Mouse (Mus musculus): Measurements from ENCODE around the gene Cmtm4. TPM values are rescaled to one million over a fixed set of nuclear protein-coding genes. Genes with fewer than 3 reads are reported as not detected.

Cmtm4 gene
- polyA plus RNA-seq, 1 experiment from 2014 or later, result 0.67 TPM

GRCm38 (mm10) chr8:104408328-104409110, 12.9 kb upstream of the Cmtm4 start:
- WGBS (ENCODE audit: insufficient replicate concordance), result 64% methylated on average over 7 of the region's 7 CpGs
- Histone ChIP-seq H3K9me3 (replicated peaks) (no peaks in the 10 kb centered on the region), H3K4me2 (no peak overlapping the region), H3K27ac (no peak overlapping the region), H3K9ac (no peak overlapping the region), H3K4me3 (no peak overlapping the region), H3K36me3 (no peaks in the 10 kb centered on the region), H3K4me1 (no peaks in the 10 kb centered on the region), H3K27me3 (replicated peaks) (0 out of 2 replicates have a peak, but pooled peaks cover 11% of the 10 kb centered on the region)
- no peak for ATAC-seq

GRCm38 (mm10) chr8:104406340-104407128, 10.9 kb upstream of the Cmtm4 start:
- H3K4me2 ChIP-seq, result no peak overlapping the region
- no peaks in the 10 kb centered on the region for H3K36me3 ChIP-seq
- 0 out of 2 replicates have a peak, but pooled peaks cover 11% of the 10 kb centered on the region for H3K27me3 ChIP-seq (replicated peaks)
- no peaks in the 10 kb centered on the region for H3K9me3 ChIP-seq (replicated peaks)
- H3K4me3 ChIP-seq, result no peak overlapping the region
- H3K4me1 ChIP-seq, result no peaks in the 10 kb centered on the region
- ATAC-seq, result no peak
- no peak overlapping the region for H3K27ac ChIP-seq
- 62% methylated on average over 6 of the region's 6 CpGs for WGBS (ENCODE audit: insufficient replicate concordance)
- no peak overlapping the region for H3K9ac ChIP-seq

- Histone ChIP-seq H3K4me2 (no peak overlapping the region), H3K9me3 (replicated peaks) (no peaks in the 10 kb centered on the region), H3K4me3 (no peak overlapping the region), H3K9ac (no peak overlapping the region), H3K27me3 (replicated peaks) (peaks cover 11% of the 10 kb centered on the region; the same call in 1 of the 2 replicates), H3K4me1 (no peaks in the 10 kb centered on the region), H3K27ac (no peak overlapping the region), H3K36me3 (no peaks in the 10 kb centered on the region)
- no peak for ATAC-seq
- WGBS (ENCODE audit: insufficient replicate concordance), result 63% methylated on average over 15 of the region's 15 CpGs
Observed at GRCm38 (mm10) chr8:104405430-104406187, 10.0 kb upstream of the Cmtm4 start.

- no peaks in the 10 kb centered on the region for H3K4me1 ChIP-seq
- H3K9ac ChIP-seq, result no peak overlapping the region
- WGBS (ENCODE audit: insufficient replicate concordance), result 59% methylated on average over 3 of the region's 3 CpGs
- H3K9me3 ChIP-seq (replicated peaks), result no peaks in the 10 kb centered on the region
- no peak overlapping the region for H3K4me2 ChIP-seq
- H3K27me3 ChIP-seq (replicated peaks), result no peaks in the 10 kb centered on the region; the same call in 1 of the 2 replicates
- no peak overlapping the region for H3K27ac ChIP-seq
- no peak overlapping the region for H3K4me3 ChIP-seq
- no peaks in the 10 kb centered on the region for H3K36me3 ChIP-seq
- ATAC-seq, result no peak
Observed at GRCm38 (mm10) chr8:104403596-104403995, 8.0 kb upstream of the Cmtm4 start.

GRCm38 (mm10) chr8:104394801-104395702, 555 bp downstream of the Cmtm4 start:
- Histone ChIP-seq H3K36me3 (no peaks in the 10 kb centered on the region), H3K9ac (peak overlapping the region; percentile 79), H3K9me3 (replicated peaks) (0 out of 2 replicates have a peak, but pooled peaks cover 5% of the 10 kb centered on the region), H3K4me1 (peaks cover 22% of the 10 kb centered on the region), H3K27ac (peak overlapping the region; percentile 58; the same call in 1 of the 2 replicates), H3K27me3 (replicated peaks) (peaks cover 28% of the 10 kb centered on the region), H3K4me2 (peak overlapping the region; percentile 99), H3K4me3 (peak overlapping the region; percentile 69)
- 1% methylated on average over 75 of the region's 82 CpGs for WGBS (ENCODE audit: insufficient replicate concordance)
- peak; percentile 62 for ATAC-seq

- Histone ChIP-seq H3K36me3 (no peaks in the 10 kb centered on the region), H3K9ac (no peak overlapping the region), H3K4me1 (peaks cover 22% of the 10 kb centered on the region), H3K27me3 (replicated peaks) (peaks cover 28% of the 10 kb centered on the region), H3K4me3 (no peak overlapping the region), H3K27ac (no peak overlapping the region), H3K9me3 (replicated peaks) (0 out of 2 replicates have a peak, but pooled peaks cover 5% of the 10 kb centered on the region), H3K4me2 (0 out of 2 replicates have a peak overlapping the region, but pooled peaks have one; percentile 99)
- WGBS (ENCODE audit: insufficient replicate concordance), result 79% methylated on average over 6 of the region's 6 CpGs
- ATAC-seq, result no peak
Observed at GRCm38 (mm10) chr8:104393767-104394166, 1.8 kb downstream of the Cmtm4 start.

GRCm38 (mm10) chr8:104393139-104393538, 2.5 kb downstream of the Cmtm4 start:
- H3K4me1 ChIP-seq, result peaks cover 22% of the 10 kb centered on the region
- 0 out of 2 replicates have a peak, but pooled peaks cover 4% of the 10 kb centered on the region for H3K9me3 ChIP-seq (replicated peaks)
- H3K4me2 ChIP-seq, result no peak overlapping the region
- ATAC-seq, result no peak
- H3K9ac ChIP-seq, result no peak overlapping the region
- no peaks in the 10 kb centered on the region for H3K36me3 ChIP-seq
- H3K27ac ChIP-seq, result no peak overlapping the region
- peaks cover 28% of the 10 kb centered on the region for H3K27me3 ChIP-seq (replicated peaks)
- 89% methylated on average over 7 of the region's 7 CpGs for WGBS (ENCODE audit: insufficient replicate concordance)
- H3K4me3 ChIP-seq, result no peak overlapping the region

- no peaks in the 10 kb centered on the region for H3K36me3 ChIP-seq
- H3K9me3 ChIP-seq (replicated peaks), result no peaks in the 10 kb centered on the region
- H3K27me3 ChIP-seq (replicated peaks), result peaks cover 18% of the 10 kb centered on the region
- 58% methylated on average over 8 of the region's 8 CpGs for WGBS (ENCODE audit: insufficient replicate concordance)
- H3K4me3 ChIP-seq, result no peak overlapping the region
- H3K4me1 ChIP-seq, result peaks cover 29% of the 10 kb centered on the region
- H3K9ac ChIP-seq, result no peak overlapping the region
- ATAC-seq, result no peak
- no peak overlapping the region for H3K4me2 ChIP-seq
- no peak overlapping the region for H3K27ac ChIP-seq
Observed at GRCm38 (mm10) chr8:104390245-104390644, 5.4 kb downstream of the Cmtm4 start.

GRCm38 (mm10) chr8:104387980-104388379, 7.6 kb downstream of the Cmtm4 start:
- H3K9ac ChIP-seq, result no peak overlapping the region
- no peaks in the 10 kb centered on the region for H3K9me3 ChIP-seq (replicated peaks)
- H3K4me1 ChIP-seq, result peaks cover 19% of the 10 kb centered on the region
- no peak overlapping the region for H3K27ac ChIP-seq
- no peak overlapping the region for H3K4me2 ChIP-seq
- no peak overlapping the region for H3K4me3 ChIP-seq
- ATAC-seq, result no peak
- H3K36me3 ChIP-seq, result no peaks in the 10 kb centered on the region
- WGBS (ENCODE audit: insufficient replicate concordance), result 92% methylated on average over 2 of the region's 2 CpGs
- H3K27me3 ChIP-seq (replicated peaks), result no peaks in the 10 kb centered on the region

GRCm38 (mm10) chr8:104387501-104387900, 8.1 kb downstream of the Cmtm4 start:
- Histone ChIP-seq H3K36me3 (no peaks in the 10 kb centered on the region), H3K4me2 (no peak overlapping the region), H3K4me1 (peaks cover 19% of the 10 kb centered on the region), H3K9ac (no peak overlapping the region), H3K9me3 (replicated peaks) (no peaks in the 10 kb centered on the region), H3K27me3 (replicated peaks) (no peaks in the 10 kb centered on the region), H3K27ac (no peak overlapping the region), H3K4me3 (no peak overlapping the region)
- no peak for ATAC-seq
- WGBS (ENCODE audit: insufficient replicate concordance), result 65% methylated on average over 7 of the region's 7 CpGs

- no peak overlapping the region for H3K4me2 ChIP-seq
- ATAC-seq, result no peak
- H3K27me3 ChIP-seq (replicated peaks), result no peaks in the 10 kb centered on the region
- no peaks in the 10 kb centered on the region for H3K9me3 ChIP-seq (replicated peaks)
- 37% methylated on average over 4 of the region's 4 CpGs for WGBS (ENCODE audit: insufficient replicate concordance)
- peaks cover 19% of the 10 kb centered on the region for H3K4me1 ChIP-seq
- H3K9ac ChIP-seq, result no peak overlapping the region
- H3K27ac ChIP-seq, result no peak overlapping the region
- no peaks in the 10 kb centered on the region for H3K36me3 ChIP-seq
- H3K4me3 ChIP-seq, result no peak overlapping the region
Observed at GRCm38 (mm10) chr8:104386693-104387092, 8.9 kb downstream of the Cmtm4 start.

Data from liver, embryonic 12.5 days (tissue).